ENCODE assay signal across 8 mouse cellular contexts in genomic region chr14:121108439-121109115, GRCm38 (mm10).
DNase-seq lines count a peak whose midpoint lies in the region; ATAC-seq and TF ChIP-seq lines count a peak whose summit lies in the region.

No protein-coding gene starts in this region.

- no peaks in the 10 kb centered on the region for H3K36me3 ChIP-seq in intestine, postnatal 0 days (ENCODE audit: control insufficient read depth, insufficient read depth)
- H3K36me3 ChIP-seq in lung, embryonic 16.5 days (ENCODE audit: control insufficient read depth, insufficient read depth, low read length), result peaks cover 6% of the 10 kb centered on the region; the same call in 1 of the 2 replicates
- no peaks in the 10 kb centered on the region for H3K36me3 ChIP-seq in thymus, adult 2 months (ENCODE audit: control insufficient read depth, insufficient read depth, low read length)

- no peaks in the 10 kb centered on the region for H3K9me3 ChIP-seq in intestine, postnatal 0 days (ENCODE audit: control insufficient read depth)
- H3K9me3 ChIP-seq in lung, embryonic 16.5 days (ENCODE audit: control insufficient read depth, low read length), result no peaks in the 10 kb centered on the region

- H3K4me2 ChIP-seq in intestine, postnatal 0 days (replicated peaks; ENCODE audit: low read depth), result 0 out of 2 replicates have a peak overlapping the region, but pooled peaks have one; percentile 13
- H3K4me2 ChIP-seq in lung, embryonic 16.5 days (ENCODE audit: low read depth, low read length), result peak overlapping the region; percentile 7; the same call in 1 of the 2 replicates

- ATAC-seq in intestine, postnatal 0 days, result no peak
- ATAC-seq in lung, embryonic 16.5 days (ENCODE audit: low read depth), result peak; percentile 60

- H3K4me1 ChIP-seq in embryonic fibroblast, embryonic 13.5 days (ENCODE audit: control insufficient read depth, insufficient read depth, low read length), result peaks cover 33% of the 10 kb centered on the region
- 0 out of 2 replicates have a peak, but pooled peaks cover 16% of the 10 kb centered on the region for H3K4me1 ChIP-seq in intestine, postnatal 0 days (replicated peaks; ENCODE audit: control insufficient read depth, insufficient read depth, low read length)
- peaks cover 43% of the 10 kb centered on the region for H3K4me1 ChIP-seq in lung, embryonic 16.5 days (replicated peaks; ENCODE audit: control insufficient read depth, insufficient read depth, low read length)
- H3K4me1 ChIP-seq in thymus, adult 2 months (replicated peaks; ENCODE audit: control insufficient read depth, insufficient read depth, low read length), result no peaks in the 10 kb centered on the region

- no peak for TF ChIP-seq POLR2A in embryonic fibroblast, embryonic 13.5 days (IDR thresholded peaks at IDR 0.05; ENCODE audit: low read depth, low read length)
- no peak for TF ChIP-seq POLR2A in thymus, adult 2 months (IDR thresholded peaks at IDR 0.05; ENCODE audit: control insufficient read depth, extremely low read depth, insufficient read depth, low read length, poor library complexity)

- H3K9ac ChIP-seq in intestine, postnatal 0 days (ENCODE audit: low read depth, low read length), result no peak overlapping the region
- no peak overlapping the region for H3K9ac ChIP-seq in lung, embryonic 16.5 days (ENCODE audit: low read length)

- peak overlapping the region; percentile 84 for H3K27ac ChIP-seq in embryonic fibroblast, embryonic 13.5 days (ENCODE audit: insufficient read depth, low read length)
- H3K27ac ChIP-seq in intestine, postnatal 0 days (ENCODE audit: low read depth, low read length), result no peak overlapping the region; the same call in 1 of the 2 replicates
- H3K27ac ChIP-seq in lung, embryonic 16.5 days (ENCODE audit: low read length), result peak overlapping the region; percentile 63
- no peak overlapping the region for H3K27ac ChIP-seq in thymus, adult 2 months (ENCODE audit: control insufficient read depth, insufficient read depth, low read length)

- H3K27me3 ChIP-seq in intestine, postnatal 0 days (replicated peaks; ENCODE audit: control insufficient read depth, insufficient read depth, low read length), result no peaks in the 10 kb centered on the region
- H3K27me3 ChIP-seq in lung, embryonic 16.5 days (ENCODE audit: control insufficient read depth, insufficient read depth, low read depth, low read length), result no peaks in the 10 kb centered on the region
- no peaks in the 10 kb centered on the region for H3K27me3 ChIP-seq in thymus, adult 2 months (ENCODE audit: control insufficient read depth, insufficient read depth, low read length)

- TF ChIP-seq CTCF in embryonic fibroblast, embryonic 13.5 days (IDR thresholded peaks at IDR 0.05; ENCODE audit: borderline replicate concordance, insufficient read depth, low read length), result no peak
- TF ChIP-seq CTCF in intestine, postnatal 0 days (IDR thresholded peaks at IDR 0.05; ENCODE audit: low read depth), result no peak
- TF ChIP-seq CTCF in thymus, adult 2 months (IDR thresholded peaks at IDR 0.05; ENCODE audit: borderline replicate concordance, control insufficient read depth, extremely low read depth, insufficient read depth, low read length, poor library complexity), result no peak

- peak; percentile 47 to 81 for DNase-seq in adrenal gland, adult (ENCODE audit: inconsistent age in 2 of 2, low spot score in 1 of 2)
- DNase-seq in adrenal gland, adult 18-20 months (ENCODE audit: low spot score in 2 of 2), result no peak
- no peak for DNase-seq in thymus, adult 2 months
- no peak for DNase-seq in cerebellum, adult 9-10 months
- no peak for DNase-seq in urinary bladder, postnatal 36 days (ENCODE audit: low spot score in 2 of 2)

- WGBS in intestine, postnatal 0 days, result 12% methylated on average over 8 of the region's 8 CpGs
- WGBS in lung, embryonic 16.5 days, result 4% methylated on average over 8 of the region's 8 CpGs
- WGBS in thymus, adult 2 months, result 80% methylated on average over 8 of the region's 8 CpGs

- no peak overlapping the region for H3K4me3 ChIP-seq in embryonic fibroblast, embryonic 13.5 days (ENCODE audit: insufficient read depth, low read length)
- H3K4me3 ChIP-seq in intestine, postnatal 0 days (ENCODE audit: low read depth, low read length), result no peak overlapping the region
- H3K4me3 ChIP-seq in lung, embryonic 16.5 days (ENCODE audit: low read length), result no peak overlapping the region
- H3K4me3 ChIP-seq in thymus, adult 2 months (ENCODE audit: control insufficient read depth, insufficient read depth, low read length), result no peak overlapping the region

Comparison
In these comparisons a context has a peak if more than half of its experiments do, and no peak if none do; other contexts are left out.
1. DNase-seq: peak in adrenal gland, adult (2 of 2); none in adrenal gland, adult 18-20 months (0 of 2), thymus, adult 2 months (single experiment), cerebellum, adult 9-10 months (single experiment) and urinary bladder, postnatal 36 days (0 of 2).
2. H3K27ac ChIP-seq: peak in embryonic fibroblast, embryonic 13.5 days (single experiment) and lung, embryonic 16.5 days (single experiment); none in intestine, postnatal 0 days (single experiment) and thymus, adult 2 months (single experiment).